Mouse (Mus musculus): ENCODE results near the gene Angel1.
A peak's percentile ranks its signal among the peaks of the same experiment; 100 is the strongest.

The Angel1 gene

GRCm38 (mm10) chr12:86701491-86701890 lies 24.8 kb downstream of the Angel1 start:
- DNase-seq: no peak

GRCm38 (mm10) chr12:86700927-86701310 lies 25.3 kb downstream of the Angel1 start:
- no peak for DNase-seq

- DNase-seq: no peak
These were observed 26.0 kb downstream of the Angel1 start for GRCm38 (mm10) chr12:86699965-86700926.

GRCm38 (mm10) chr12:86698537-86698936 lies 27.7 kb downstream of the Angel1 start:
- DNase-seq: no peak

GRCm38 (mm10) chr12:86697996-86698395 lies 28.3 kb downstream of the Angel1 start:
- no peak for DNase-seq

GRCm38 (mm10) chr12:86694441-86694840 lies 31.8 kb downstream of the Angel1 start:
- DNase-seq: no peak

GRCm38 (mm10) chr12:86693389-86693788 lies 32.9 kb downstream of the Angel1 start:
- no peak for DNase-seq

- DNase-seq: peak; percentile 69
These were observed 33.5 kb downstream of the Angel1 start for GRCm38 (mm10) chr12:86692471-86693356.

GRCm38 (mm10) chr12:86690700-86691485 lies 35.4 kb downstream of the Angel1 start:
- peak; percentile 50 for DNase-seq

GRCm38 (mm10) chr12:86688917-86689316 lies 37.3 kb downstream of the Angel1 start:
- DNase-seq: no peak

- DNase-seq: peak; percentile 31
These were observed 38.2 kb downstream of the Angel1 start for GRCm38 (mm10) chr12:86687971-86688573.

- DNase-seq: no peak
These were observed 38.8 kb downstream of the Angel1 start for GRCm38 (mm10) chr12:86687445-86687955.

GRCm38 (mm10) chr12:86686551-86687330 lies 39.5 kb downstream of the Angel1 start:
- no peak for DNase-seq

- DNase-seq: no peak
These were observed 41.0 kb downstream of the Angel1 start for GRCm38 (mm10) chr12:86685275-86685674.

GRCm38 (mm10) chr12:86683698-86684097 lies 42.6 kb downstream of the Angel1 start:
- no peak for DNase-seq

GRCm38 (mm10) chr12:86682178-86682577 lies 44.1 kb downstream of the Angel1 start:
- DNase-seq: no peak

GRCm38 (mm10) chr12:86681626-86682025 lies 44.6 kb downstream of the Angel1 start:
- no peak for DNase-seq

GRCm38 (mm10) chr12:86680591-86681193 lies 45.6 kb downstream of the Angel1 start:
- no peak for DNase-seq

- no peak for DNase-seq
These were observed 46.2 kb downstream of the Angel1 start for GRCm38 (mm10) chr12:86679991-86680491.

- DNase-seq: no peak
These were observed 46.7 kb downstream of the Angel1 start for GRCm38 (mm10) chr12:86679546-86679930.

Measured in kidney, postnatal 10 days (tissue).